Mouse (Mus musculus): Measurements from ENCODE around the gene Rnf144b. TPM values are rescaled to one million over a fixed set of nuclear protein-coding genes. Genes with fewer than 3 reads are reported as not detected.
A peak's percentile ranks its signal among the peaks of the same experiment; 100 is the strongest.

Gene Rnf144b
- total RNA-seq, 2 experiments from 2014 or later: 20.2 to 25.2 TPM

DNA sequence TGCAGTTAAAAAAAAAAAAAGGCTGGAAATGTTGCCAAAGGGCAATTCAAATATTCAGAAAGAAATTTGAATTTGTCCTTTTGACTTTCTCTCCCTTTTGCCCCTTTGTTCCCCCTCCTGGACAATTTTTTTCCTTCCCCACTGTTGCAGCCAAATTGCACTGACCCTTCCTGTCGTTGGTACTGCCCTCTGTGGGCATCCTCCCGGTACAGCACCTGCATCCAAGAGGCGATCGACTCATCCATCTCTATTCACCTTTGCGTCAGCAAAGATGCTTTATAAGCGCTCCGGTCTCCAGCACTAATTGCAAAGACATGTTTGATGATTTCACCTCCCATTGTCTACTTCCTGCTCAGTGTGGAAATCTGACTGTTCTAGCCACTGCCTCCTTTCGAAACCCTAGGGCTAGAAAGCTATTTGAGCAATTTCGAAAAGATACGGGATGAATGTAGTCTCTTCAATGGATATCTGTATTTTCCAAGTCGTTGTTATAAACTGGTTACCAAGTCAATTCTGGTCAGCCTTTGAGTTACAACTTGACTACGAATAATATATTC, 1.0 kb upstream of the Rnf144b start:
- intact Hi-C loops (cut with DNase I): no loop called here
- DNase-seq (ENCODE audit: low spot score in 2 of 2): no peak

DNA sequence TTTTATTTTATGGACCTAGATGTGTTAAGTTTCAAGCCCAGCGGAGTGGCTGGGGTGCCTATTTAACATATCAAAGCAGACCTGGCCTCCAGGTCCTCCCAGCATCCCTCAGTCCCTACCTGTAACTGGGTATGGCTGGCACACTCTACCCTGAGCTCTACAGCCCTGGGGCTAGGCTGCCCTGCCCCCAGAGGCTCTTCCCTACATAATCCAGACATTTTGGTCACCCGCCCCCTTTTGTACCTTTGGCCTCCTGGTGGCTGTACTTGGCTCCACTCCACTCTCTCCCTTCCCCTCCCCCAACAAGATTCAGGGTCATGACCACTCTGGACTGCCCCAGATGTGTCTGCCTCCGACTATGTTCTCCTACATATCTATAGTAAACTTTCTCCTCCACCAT, 2.0 kb downstream of the Rnf144b start:
- DNase-seq (ENCODE audit: low spot score in 2 of 2): no peak
- intact Hi-C loops (cut with DNase I): no loop called here

DNA sequence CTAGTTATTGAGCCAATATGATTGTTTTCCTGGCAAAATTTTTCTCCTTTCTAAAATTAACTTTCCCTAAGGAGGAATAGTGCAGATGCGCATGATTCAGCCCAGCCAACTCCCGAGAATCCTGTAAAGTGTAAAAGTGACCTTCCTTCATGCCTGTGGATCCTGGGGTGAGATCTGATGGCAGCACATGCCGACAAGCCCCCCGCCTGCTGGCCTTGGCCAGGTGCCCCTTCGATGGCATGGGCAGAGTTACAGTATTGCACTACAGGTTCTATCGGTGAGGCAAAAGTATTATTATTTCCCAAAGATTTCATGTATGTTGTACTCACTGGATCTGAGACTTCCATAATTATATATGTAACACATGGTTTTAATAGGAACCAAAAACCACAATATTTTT, 2.5 kb downstream of the Rnf144b start:
- intact Hi-C loops (cut with DNase I): no loop called here

DNA sequence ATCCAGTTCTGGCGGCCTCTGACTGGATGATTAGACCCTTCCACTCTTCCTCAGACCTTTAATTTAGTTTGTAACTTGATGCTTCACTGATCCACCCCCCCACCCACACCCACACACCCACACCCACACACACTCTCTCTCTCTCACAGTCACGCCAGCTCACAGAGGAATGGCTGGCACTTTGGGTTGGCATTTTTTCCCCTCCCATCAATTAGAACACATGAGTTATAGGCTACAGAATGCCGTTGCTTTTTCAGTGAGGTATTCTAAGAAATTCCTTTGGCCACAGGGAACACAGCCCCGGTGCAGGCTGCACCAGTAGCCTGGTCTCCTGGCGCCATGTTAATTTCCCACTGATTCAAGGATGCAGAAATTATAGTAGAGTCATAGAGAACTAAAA, 3.1 kb downstream of the Rnf144b start:
- intact Hi-C loops (cut with DNase I): no loop called here
- no peak for DNase-seq (ENCODE audit: low spot score in 2 of 2)

More for the DNA sequence above, 2.5 kb downstream of the Rnf144b start:
- DNase-seq (ENCODE audit: low spot score in 2 of 2): no peak

DNA sequence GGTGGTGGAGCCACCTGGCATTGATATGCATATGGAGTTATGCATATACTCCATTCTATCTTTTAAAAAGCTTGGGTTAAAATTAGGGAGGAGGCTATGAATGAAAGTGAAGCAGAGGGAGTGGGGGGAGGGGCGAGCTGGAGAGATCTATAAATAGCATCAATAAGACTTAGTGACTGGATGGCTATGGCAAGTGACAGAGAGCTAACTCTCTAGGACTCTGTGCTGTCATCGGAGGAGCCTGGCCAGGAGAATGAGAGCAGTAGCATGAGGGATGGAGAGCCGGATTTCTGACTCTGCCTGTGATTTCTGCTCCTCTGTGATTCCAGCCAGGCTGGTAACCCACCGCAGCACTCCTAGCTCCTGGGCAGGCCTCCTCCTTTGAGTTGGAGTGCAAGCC, 6.6 kb downstream of the Rnf144b start:
- intact Hi-C loops (cut with DNase I): no loop called here
- no peak for DNase-seq (ENCODE audit: low spot score in 2 of 2)

DNA sequence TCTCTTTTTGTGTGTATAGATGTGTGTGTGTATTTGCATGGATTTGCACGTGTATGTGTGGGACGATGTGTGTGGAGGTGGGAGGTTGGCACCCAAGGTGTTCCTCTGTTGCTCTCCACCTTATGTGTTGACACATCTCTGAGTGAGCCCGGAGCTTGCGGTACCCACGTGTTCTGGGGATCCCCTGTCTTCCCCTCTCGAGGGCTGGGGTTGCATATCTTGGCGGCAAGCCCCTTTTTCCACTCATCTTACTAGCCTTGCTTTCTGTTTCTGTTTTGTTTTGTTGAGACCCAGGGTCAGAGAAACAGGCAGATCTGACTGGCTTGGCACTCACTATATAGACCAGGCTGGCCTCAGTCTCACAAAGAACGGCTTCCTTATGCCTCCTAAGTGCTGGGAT, 10.6 kb downstream of the Rnf144b start:
- intact Hi-C loops (cut with DNase I): no loop called here
- no peak for DNase-seq (ENCODE audit: low spot score in 2 of 2)

DNA sequence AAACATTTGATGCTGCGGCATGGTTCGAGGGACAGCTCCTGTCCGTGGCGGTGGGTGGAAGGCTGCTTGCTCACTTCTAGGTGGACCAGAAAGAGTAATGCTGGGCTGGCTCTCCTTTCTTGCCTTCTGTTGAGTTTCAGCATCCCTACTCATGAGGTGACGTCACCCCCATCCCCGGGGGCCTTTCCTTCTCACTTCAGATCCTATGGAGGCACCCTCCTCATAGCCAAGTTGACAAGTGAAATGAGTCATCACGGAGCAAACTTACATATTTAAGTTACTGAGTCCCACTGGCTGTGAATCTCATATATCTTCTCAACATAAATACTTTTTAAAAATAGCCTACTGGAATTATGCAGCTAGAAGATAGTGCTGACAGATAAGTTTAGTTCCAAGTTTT, 12.4 kb downstream of the Rnf144b start:
- peak; percentile 36 to 43 for DNase-seq (ENCODE audit: low spot score in 2 of 2)
- intact Hi-C loops (cut with DNase I): no loop called here

DNA sequence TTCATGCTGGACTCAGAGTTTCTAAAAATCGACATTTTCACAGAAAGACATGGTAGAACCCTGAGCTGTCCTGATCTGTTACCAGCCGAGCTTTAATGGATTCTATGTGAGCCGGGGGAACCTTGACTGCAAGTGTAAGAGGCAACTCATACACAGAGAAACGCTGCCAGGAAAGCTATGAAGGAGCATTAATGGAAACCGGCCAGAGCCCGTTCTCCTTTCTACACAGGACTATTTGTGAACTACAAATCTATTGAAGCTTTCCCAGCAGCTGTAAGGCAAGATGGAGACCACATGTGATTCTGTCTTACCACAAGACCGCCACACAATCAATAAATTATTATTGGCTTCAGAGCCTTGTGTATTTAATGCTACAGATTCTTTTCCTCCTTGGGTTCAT, 13.3 kb downstream of the Rnf144b start:
- intact Hi-C loops (cut with DNase I): no loop called here
- DNase-seq (ENCODE audit: low spot score in 2 of 2): no peak

DNA sequence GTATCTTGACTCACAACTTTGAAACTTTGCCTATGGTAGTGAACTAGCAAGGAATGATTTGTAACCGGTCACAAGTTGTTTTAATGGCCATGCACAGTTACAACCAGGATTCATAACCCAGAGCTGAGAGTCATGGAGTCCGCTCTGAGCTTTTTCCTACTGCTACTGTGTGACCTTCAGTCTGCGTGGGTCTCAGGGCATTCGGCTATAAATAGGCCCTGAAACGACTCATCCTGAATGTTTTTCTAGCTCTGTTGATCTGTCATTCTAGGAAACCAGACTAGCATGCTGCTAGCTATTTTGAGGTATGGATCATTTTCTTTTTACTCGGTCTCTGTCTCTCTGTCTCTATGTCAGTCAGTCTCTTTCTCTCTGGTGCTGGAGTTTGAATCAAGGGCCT, 20.3 kb downstream of the Rnf144b start:
- DNase-seq (ENCODE audit: low spot score in 2 of 2): no peak
- intact Hi-C loops (cut with DNase I): no loop called here

DNA sequence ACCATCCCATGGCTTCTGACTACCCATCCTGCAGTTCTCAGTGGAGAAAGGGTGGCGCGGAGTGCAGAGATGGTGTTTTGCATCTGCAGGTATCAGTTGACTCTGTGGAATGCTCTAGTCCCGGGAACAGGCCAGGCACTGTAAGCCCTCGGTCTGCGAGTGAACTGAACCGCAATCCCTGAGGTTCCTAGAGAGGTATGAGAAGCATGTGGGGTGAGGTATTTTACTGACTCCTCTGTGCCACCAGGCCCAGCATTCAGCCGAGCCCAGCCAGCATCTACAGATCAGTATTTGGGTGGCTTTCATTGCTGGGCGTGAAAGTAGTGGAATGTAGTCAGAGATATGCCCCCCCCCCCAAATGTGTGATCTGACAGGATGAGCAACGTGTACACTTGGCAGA, 23.5 kb downstream of the Rnf144b start:
- intact Hi-C loops (cut with DNase I): no loop called here
- DNase-seq (ENCODE audit: low spot score in 2 of 2): no peak

DNA sequence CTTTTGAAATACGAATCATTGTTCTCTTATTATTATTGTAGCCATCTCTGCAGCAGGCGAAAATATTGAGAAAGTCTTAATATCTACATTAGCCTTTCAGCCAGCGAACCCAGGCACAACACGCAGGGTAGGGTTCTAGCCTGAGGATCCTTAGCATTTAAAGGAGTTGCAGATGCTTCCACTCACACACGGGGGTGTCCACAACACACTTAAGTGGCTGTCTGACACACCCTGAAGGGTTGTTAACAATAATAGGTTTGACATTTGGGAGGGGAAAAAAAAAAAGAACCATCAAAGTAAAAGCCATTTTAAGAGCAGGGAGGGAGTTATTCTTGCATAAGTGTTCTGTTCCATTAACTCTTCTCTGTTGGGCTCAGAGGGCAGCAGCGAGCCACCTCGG, 23.9 kb downstream of the Rnf144b start:
- no peak for DNase-seq (ENCODE audit: low spot score in 2 of 2)
- intact Hi-C loops (cut with DNase I): no loop called here

DNA sequence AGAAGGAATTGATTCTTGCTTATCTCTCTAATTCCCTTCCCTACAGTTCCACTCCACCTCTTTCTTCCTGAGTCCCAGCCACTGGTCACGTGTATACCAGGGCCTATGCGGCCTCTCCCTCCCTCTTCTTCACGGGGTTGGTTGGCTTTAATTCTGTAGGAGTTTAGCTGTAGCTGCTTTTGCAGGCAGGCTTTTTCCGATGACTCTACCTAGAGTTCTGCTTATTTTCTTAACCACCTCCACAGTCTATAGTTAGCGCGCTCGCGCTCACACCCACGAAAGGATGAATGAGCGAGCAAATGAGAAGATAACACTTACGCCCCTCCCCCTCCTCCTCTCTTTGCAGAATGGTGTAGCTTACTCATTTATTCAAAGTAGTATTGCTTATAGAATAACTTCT, 26.1 kb downstream of the Rnf144b start:
- DNase-seq (ENCODE audit: low spot score in 2 of 2): peak; percentile 63 to 70
- intact Hi-C loops (cut with DNase I): no loop called here

DNA sequence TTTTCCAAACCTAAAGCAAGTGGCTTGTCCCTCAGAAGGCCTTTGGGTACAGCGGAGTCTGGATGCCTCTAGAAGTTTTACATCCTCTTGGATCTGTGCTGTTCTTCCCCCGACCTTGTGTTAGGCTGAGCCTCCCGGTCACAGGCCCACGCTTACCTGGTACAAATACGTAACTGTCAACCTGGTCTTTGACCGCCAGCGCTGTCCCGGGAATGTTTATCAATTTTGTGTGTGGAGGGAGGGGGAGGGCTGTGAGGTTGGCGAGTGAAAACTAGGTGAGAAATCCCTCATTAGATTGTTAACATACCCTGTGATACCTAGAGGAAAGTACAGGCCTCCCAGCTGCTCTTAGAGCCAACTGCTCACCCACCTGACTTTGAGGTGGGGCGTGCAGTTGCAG, 27.5 kb downstream of the Rnf144b start:
- intact Hi-C loops (cut with DNase I): no loop called here
- no peak for DNase-seq (ENCODE audit: low spot score in 2 of 2)

DNA sequence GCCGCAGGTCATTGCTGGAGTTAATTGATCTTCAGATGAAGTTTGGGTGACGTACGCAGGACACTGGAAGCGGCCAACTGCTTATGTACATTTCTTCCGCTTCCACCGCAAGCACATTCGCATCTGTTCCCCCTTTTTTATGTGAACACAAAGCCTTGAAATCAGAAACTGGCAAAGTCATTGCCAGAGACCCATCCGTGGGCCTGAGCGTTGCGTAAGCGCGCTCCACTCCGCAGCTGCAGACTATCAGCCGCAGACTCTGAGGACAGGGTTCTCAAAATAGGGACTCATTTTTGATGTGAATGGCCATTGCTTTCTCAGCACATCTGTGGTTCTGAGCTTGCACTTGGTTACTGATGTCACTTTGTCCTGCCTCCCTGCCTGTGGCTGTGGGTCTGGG, 28.6 kb downstream of the Rnf144b start:
- DNase-seq (ENCODE audit: low spot score in 2 of 2): no peak
- intact Hi-C loops (cut with DNase I): no loop called here

DNA sequence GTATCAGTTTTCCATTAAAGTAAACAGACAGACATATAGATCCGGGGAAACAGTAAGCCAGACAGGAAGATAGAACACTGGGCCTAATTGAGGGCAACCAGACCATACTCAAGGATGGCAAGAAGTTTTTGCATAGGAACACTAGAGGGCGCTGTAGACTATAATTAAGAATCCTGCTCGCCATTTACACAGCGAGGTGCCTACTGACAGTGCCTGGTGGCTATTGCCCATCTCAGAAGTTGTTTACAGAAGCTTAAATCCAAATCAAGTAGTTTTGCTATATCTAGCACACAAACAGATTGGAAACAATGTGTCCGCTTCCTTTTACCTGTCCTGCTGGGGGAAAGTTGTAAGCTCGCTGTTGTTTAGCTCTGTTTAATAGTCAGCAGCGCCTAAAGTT, 29.9 kb downstream of the Rnf144b start:
- DNase-seq (ENCODE audit: low spot score in 2 of 2): no peak
- intact Hi-C loops (cut with DNase I): loop anchor here (1.0 kb wide), 1 partner anchor 136 kb away; no protein-coding TSS in a partner anchor

DNA sequence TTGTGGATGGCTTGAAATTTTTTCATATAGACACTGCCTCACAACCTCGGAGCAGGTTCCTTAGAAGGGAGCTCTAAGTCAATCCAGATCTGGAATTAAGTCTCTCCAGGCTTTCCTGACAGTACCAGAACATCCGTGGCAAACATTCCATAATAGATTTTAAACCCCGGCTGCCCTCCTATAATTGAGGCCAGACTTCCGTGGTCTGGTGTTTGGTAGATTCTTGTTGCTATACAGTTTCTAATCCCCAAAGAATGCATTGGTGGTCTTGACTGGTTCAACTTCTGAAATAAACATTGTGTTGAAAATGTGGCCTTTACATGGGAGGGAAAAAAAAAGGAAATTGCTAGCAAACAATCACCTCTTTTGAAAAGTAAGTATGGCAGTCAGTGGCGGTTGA, 30.8 kb downstream of the Rnf144b start:
- DNase-seq (ENCODE audit: low spot score in 2 of 2): no peak
- intact Hi-C loops (cut with DNase I): no loop called here

DNA sequence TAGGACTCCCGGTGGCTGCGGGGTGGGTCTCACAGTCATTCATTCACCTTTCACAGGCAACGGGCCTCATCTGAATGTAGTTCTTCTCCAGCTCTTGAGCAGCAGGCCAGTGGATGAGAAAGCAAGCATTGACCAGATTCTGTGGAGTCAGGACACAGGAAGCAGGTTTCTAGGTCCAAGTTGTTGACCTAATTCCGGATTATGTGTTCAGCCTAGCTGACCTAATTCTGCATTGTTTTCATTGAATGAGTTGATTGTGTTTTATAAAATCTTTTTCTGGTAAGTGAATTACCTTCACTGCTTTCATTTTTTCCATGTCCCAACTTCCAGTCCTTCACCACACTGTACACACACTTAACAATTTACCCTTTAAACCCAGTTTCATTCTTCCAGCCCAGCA, 32.4 kb downstream of the Rnf144b start:
- intact Hi-C loops (cut with DNase I): no loop called here
- no peak for DNase-seq (ENCODE audit: low spot score in 2 of 2)

DNA sequence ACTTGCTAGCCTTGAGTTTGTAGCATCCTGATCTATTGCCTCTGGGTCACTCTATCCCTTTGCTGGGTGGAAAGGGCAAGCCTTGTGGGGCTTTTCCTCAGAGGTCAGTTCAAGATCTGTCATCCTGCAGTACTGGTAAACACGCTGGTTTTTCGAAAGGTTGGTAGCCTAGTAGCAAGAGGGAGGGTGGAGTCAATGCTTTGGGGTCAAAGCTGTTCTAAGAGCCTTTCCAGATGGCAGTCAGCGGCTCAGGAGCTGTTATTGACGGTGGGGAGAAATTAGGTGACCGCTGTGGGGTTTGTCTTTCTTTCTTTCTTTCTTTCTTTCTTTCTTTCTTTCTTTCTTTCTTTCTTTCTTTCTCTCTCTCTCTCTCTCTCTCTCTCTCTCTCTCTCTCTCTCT, 34.4 kb downstream of the Rnf144b start:
- DNase-seq (ENCODE audit: low spot score in 2 of 2): no peak
- intact Hi-C loops (cut with DNase I): no loop called here

DNA sequence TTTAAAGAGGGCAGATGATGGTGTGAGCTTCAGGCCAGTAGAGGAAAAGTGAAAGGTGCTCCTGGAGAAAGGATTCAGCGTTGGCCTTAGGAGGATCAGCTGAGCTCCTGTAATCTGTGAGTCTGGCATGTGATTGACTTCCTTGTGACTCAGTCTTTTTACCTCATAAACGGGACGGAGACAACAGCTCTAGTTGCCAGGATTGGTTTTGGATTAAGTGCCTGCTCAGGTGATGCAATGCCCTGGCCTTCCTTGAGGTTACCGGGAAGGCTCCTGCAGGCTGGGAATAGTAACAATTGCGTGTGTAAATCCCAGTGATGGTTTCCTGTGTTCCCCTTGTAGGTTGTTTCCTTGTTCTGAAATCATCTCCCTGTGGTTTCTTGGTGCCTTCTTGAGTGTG, 39.5 kb downstream of the Rnf144b start:
- intact Hi-C loops (cut with DNase I): no loop called here
- DNase-seq (ENCODE audit: low spot score in 2 of 2): no peak

DNA sequence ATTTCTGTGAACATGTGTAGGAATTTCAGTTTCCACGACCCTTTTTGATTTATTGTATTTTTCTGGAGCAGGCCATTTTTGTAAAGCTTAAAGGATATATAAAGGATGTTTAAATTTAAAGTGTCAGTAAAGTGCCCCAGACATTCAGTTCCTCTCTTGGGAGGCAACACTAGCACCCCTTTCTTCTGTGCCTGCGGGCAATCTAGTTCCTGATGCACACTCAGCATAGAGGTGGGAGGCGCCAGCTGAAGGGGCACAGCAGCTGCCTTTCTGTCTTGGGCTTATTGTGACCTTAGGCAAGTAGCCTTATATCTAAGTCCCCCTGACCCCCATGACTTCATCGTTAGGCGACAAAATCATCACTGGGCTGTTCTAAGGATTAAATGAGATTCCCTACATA, 42.3 kb downstream of the Rnf144b start:
- intact Hi-C loops (cut with DNase I): no loop called here
- no peak for DNase-seq (ENCODE audit: low spot score in 2 of 2)

DNA sequence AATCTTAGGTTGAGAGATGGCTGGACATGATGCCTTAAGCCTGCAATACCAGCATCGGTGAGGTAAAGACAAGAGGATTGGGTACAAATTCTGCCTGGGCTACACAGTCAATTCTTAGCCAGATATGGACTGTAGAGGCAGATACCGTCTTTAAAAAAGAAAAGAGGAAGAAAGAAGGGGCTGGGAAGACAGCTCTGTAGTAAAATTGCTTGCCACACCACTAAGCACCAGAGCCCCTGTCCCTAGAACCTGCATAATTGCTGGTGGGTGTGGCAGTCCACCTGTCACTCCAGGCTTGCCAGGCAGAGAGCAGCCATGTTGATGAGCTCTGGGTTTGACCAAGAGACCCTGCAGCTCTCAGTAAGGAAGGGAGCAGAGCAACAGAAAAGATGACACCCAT, 42.8 kb downstream of the Rnf144b start:
- no peak for DNase-seq (ENCODE audit: low spot score in 2 of 2)
- intact Hi-C loops (cut with DNase I): no loop called here

DNA sequence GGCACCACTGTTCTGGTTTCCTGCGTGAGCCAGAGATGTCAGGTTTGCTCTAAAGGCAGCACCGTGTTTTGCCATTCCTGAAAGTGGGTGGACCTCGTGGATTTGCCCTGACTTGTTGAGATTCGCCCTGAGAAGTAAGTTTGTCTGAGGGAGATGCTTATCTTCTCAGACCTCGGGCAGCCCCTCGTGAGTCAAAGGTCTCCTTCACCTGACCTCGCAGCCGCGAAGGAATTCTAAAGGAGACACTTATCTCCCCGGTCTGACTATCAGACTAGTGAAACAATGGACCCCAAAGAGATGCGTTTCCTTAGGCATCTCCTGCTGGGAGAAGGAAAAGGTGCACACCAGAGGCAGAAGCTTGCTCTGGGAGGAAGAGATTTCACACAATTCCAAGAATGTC, 46.0 kb downstream of the Rnf144b start:
- intact Hi-C loops (cut with DNase I): no loop called here
- DNase-seq (ENCODE audit: low spot score in 2 of 2): no peak

DNA sequence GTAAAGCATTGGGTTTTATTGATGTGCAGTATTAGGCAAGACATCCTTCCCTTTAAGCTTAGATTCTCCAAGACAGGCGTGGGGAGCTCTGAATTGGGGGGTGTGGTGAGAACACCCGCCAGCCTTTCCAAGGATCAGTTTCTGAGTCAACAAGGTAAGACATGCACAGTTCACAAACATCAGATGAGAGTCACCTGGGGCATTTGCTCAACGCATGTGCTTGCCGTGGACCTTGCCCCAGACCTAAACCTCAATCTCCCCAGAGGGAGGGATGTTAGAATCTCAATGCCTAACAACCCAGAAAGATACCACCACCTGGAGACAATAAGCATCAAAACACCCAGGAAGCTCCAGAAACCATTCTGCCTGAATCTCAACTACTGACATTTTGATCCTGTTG, 47.6 kb downstream of the Rnf144b start:
- intact Hi-C loops (cut with DNase I): no loop called here
- no peak for DNase-seq (ENCODE audit: low spot score in 2 of 2)

All from left cerebral cortex, postnatal 36 days (tissue).